Mouse (Mus musculus): ENCODE data around the gene Supv3l1.
A peak's percentile ranks its signal among the peaks of the same experiment; 100 is the strongest.
"Not testable (repeated sequence)": the region's sequence is repeated elsewhere in the genome, so short reads cannot be mapped to it uniquely, and the experiment has no call there.

Gene Supv3l1

GRCm38 (mm10) chr10:62449364-62450279, at the start of gene Supv3l1, which contains the start of gene 4930507D05Rik:
TSS of gene Supv3l1 (minus strand) at chr10:62449738.
TSS of gene 4930507D05Rik (plus strand) at chr10:62449489.
- peak; percentile 91 to 93 for DNase-seq

GRCm38 (mm10) chr10:62491681-62492080, 42.1 kb upstream of the Supv3l1 start:
- DNase-seq = not testable (repeated sequence)

GRCm38 (mm10) chr10:62488266-62488665, 38.7 kb upstream of the Supv3l1 start:
- DNase-seq = peak in 1 of 2 experiments; percentile 64

- DNase-seq = peak; percentile 98 to 99
Measured at GRCm38 (mm10) chr10:62486618-62487415, 37.3 kb upstream of the Supv3l1 start, which contains the start of gene Vps26a. TSS of gene Vps26a (minus strand) at chr10:62486805.

GRCm38 (mm10) chr10:62485878-62486582, 36.5 kb upstream of the Supv3l1 start:
- DNase-seq = no peak

GRCm38 (mm10) chr10:62481108-62481852, 31.7 kb upstream of the Supv3l1 start:
- no peak for DNase-seq

- no peak for DNase-seq
Measured at GRCm38 (mm10) chr10:62476980-62477379, 27.4 kb upstream of the Supv3l1 start.

- no peak for DNase-seq
Measured at GRCm38 (mm10) chr10:62474944-62475343, 25.4 kb upstream of the Supv3l1 start.

GRCm38 (mm10) chr10:62471105-62471504, 21.6 kb upstream of the Supv3l1 start:
- no peak for DNase-seq

GRCm38 (mm10) chr10:62469736-62470135, 20.2 kb upstream of the Supv3l1 start:
- no peak for DNase-seq

- no peak for DNase-seq
Measured at GRCm38 (mm10) chr10:62461321-62461720, 11.8 kb upstream of the Supv3l1 start.

- DNase-seq = not testable (repeated sequence)
Measured at GRCm38 (mm10) chr10:62452001-62452400, 2.5 kb upstream of the Supv3l1 start.

GRCm38 (mm10) chr10:62450280-62450640, 722 bp upstream of the Supv3l1 start:
- DNase-seq = no peak

- DNase-seq = no peak
Measured at GRCm38 (mm10) chr10:62430427-62430826, 19.1 kb downstream of the Supv3l1 start.

GRCm38 (mm10) chr10:62425081-62425871, 24.3 kb downstream of the Supv3l1 start:
- peak in 1 of 2 experiments; percentile 62 for DNase-seq

- DNase-seq = peak; percentile 42 to 77
Measured at GRCm38 (mm10) chr10:62422255-62422654, 27.3 kb downstream of the Supv3l1 start, which contains the start of gene Hkdc1. TSS of gene Hkdc1 (minus strand) at chr10:62422491.

GRCm38 (mm10) chr10:62421127-62421526, 28.4 kb downstream of the Supv3l1 start:
- DNase-seq = no peak

- no peak for DNase-seq
Measured at GRCm38 (mm10) chr10:62420399-62420798, 29.1 kb downstream of the Supv3l1 start.

GRCm38 (mm10) chr10:62419422-62419821, 30.1 kb downstream of the Supv3l1 start:
- DNase-seq = no peak

GRCm38 (mm10) chr10:62418831-62419356, 30.6 kb downstream of the Supv3l1 start:
- DNase-seq = no peak

GRCm38 (mm10) chr10:62413606-62413982, 35.9 kb downstream of the Supv3l1 start:
- DNase-seq = peak; percentile 34
